Mouse (Mus musculus) stomach, embryonic 15.5 days (tissue): Measurements from ENCODE around the gene Apopt1. TPM values are rescaled to one million over a fixed set of nuclear protein-coding genes. Genes with fewer than 3 reads are reported as not detected.

ENCODE experiments used
- ATAC-seq: fragments of 200-750 bp; cut with Nextera tagmentation; 2 replicates; pipeline ENCODE4 v1.8.0; 2017; ENCODE audit warnings: low read depth, moderate number of reproducible peaks, moderate TSS enrichment; ENCODE audit not compliant: insufficient read depth, low FRiP score
- H3K27ac ChIP-seq: fragments of 300-500 bp; sonication (generic); 2 replicates; pipeline ENCODE4 v1.5.1; 2015; ENCODE audit warnings: mild to moderate bottlenecking, inconsistent platforms
- H3K27me3 ChIP-seq: fragments of 300-500 bp; sonication (generic); replicated peaks from 2 replicates; pipeline ENCODE4 v1.6.1; 2015; ENCODE audit warnings: inconsistent platforms
- H3K36me3 ChIP-seq: fragments of 300-500 bp; sonication (generic); 2 replicates; pipeline ENCODE4 v1.6.1; 2015; ENCODE audit warnings: inconsistent platforms
- H3K4me1 ChIP-seq: fragments of 300-500 bp; sonication (generic); 2 replicates; pipeline ENCODE4 v1.6.1; 2015; ENCODE audit warnings: inconsistent platforms
- H3K4me2 ChIP-seq: fragments of 300-500 bp; sonication (generic); 2 replicates; pipeline ENCODE4 v1.6.1; 2015; ENCODE audit warnings: mild to moderate bottlenecking, inconsistent platforms
- H3K4me3 ChIP-seq: fragments of 300-500 bp; sonication (generic); replicated peaks from 2 replicates; pipeline ENCODE4 v1.5.1; 2015; ENCODE audit warnings: inconsistent platforms
- H3K9ac ChIP-seq: fragments of 300-500 bp; sonication (generic); 2 replicates; pipeline ENCODE4 v1.6.1; 2015; ENCODE audit warnings: inconsistent platforms
- H3K9me3 ChIP-seq: fragments of 300-500 bp; sonication (generic); 2 replicates; pipeline ENCODE4 v1.6.1; 2016; ENCODE audit warnings: inconsistent platforms
- WGBS: fragments of 180-500 bp; shearing (Covaris S2); methylation state at CpG from one replicate; pipeline ENCODE4 v1.1.7; 2015; 5-methylcytosine and 5-hydroxymethylcytosine counted together
- polyA plus RNA-seq: library from polyadenylated mRNA; unstranded; fragments of >200 nt; fragmentation: Nextera tagmentation; extraction: Ambion mirVana; gene quantifications from 2 replicates; pipeline ENCODE4 v1.2.1, GENCODE M21; 2015

Gene Apopt1
- polyA plus RNA-seq, 1 experiment from 2014 or later: 46.4 TPM

- Histone ChIP-seq H3K27me3 (no peaks in the 10 kb centered on the region), H3K36me3 (0 out of 2 replicates have a peak, but pooled peaks cover 7% of the 10 kb centered on the region), H3K4me3 (no peak overlapping the region), H3K27ac (no peak overlapping the region; the same call in 1 of the 2 replicates), H3K9ac (no peak overlapping the region), H3K9me3 (no peaks in the 10 kb centered on the region), H3K4me2 (no peak overlapping the region), H3K4me1 (peaks cover 38% of the 10 kb centered on the region)
- no peak for ATAC-seq
- 63% methylated on average over 16 of the region's 16 CpGs for WGBS
Observed at GRCm38 (mm10) chr12:111766313-111767236, 53.5 kb downstream of the Apopt1 start.

- Histone ChIP-seq H3K27ac (no peak overlapping the region), H3K4me1 (peaks cover 33% of the 10 kb centered on the region), H3K27me3 (no peaks in the 10 kb centered on the region), H3K9ac (no peak overlapping the region), H3K9me3 (no peaks in the 10 kb centered on the region), H3K4me3 (no peak overlapping the region), H3K4me2 (no peak overlapping the region), H3K36me3 (peaks cover 11% of the 10 kb centered on the region; the same call in 1 of the 2 replicates)
- no peak for ATAC-seq
- 77% methylated on average over 10 of the region's 10 CpGs for WGBS
Observed at GRCm38 (mm10) chr12:111768322-111768928, 55.4 kb downstream of the Apopt1 start.

GRCm38 (mm10) chr12:111769306-111769705 is 56.2 kb downstream of the Apopt1 start:
- Histone ChIP-seq H3K36me3 (peaks cover 18% of the 10 kb centered on the region), H3K27ac (peak overlapping the region; percentile 80), H3K4me2 (no peak overlapping the region), H3K9me3 (no peaks in the 10 kb centered on the region), H3K4me1 (peaks cover 30% of the 10 kb centered on the region), H3K4me3 (no peak overlapping the region), H3K9ac (no peak overlapping the region), H3K27me3 (no peaks in the 10 kb centered on the region)
- no peak for ATAC-seq
- WGBS: 31% methylated on average over 10 of the region's 10 CpGs

GRCm38 (mm10) chr12:111769816-111770577 is 56.9 kb downstream of the Apopt1 start:
- WGBS: 58% methylated on average over 8 of the region's 9 CpGs
- Histone ChIP-seq H3K36me3 (peaks cover 25% of the 10 kb centered on the region), H3K4me1 (peaks cover 30% of the 10 kb centered on the region), H3K27ac (peak overlapping the region; percentile 80), H3K27me3 (no peaks in the 10 kb centered on the region), H3K4me3 (no peak overlapping the region), H3K9me3 (no peaks in the 10 kb centered on the region), H3K4me2 (no peak overlapping the region), H3K9ac (no peak overlapping the region)
- peak; percentile 45; the same call in 1 of the 2 replicates for ATAC-seq

- H3K4me1 ChIP-seq: peaks cover 28% of the 10 kb centered on the region
- no peaks in the 10 kb centered on the region for H3K9me3 ChIP-seq
- H3K27me3 ChIP-seq: no peaks in the 10 kb centered on the region
- 0 out of 2 replicates have a peak overlapping the region, but pooled peaks have one; percentile 31 for H3K27ac ChIP-seq
- no peak overlapping the region for H3K4me2 ChIP-seq
- no peak overlapping the region for H3K9ac ChIP-seq
- no peak for ATAC-seq
- WGBS: 85% methylated on average over 10 of the region's 10 CpGs
- H3K4me3 ChIP-seq: no peak overlapping the region
- H3K36me3 ChIP-seq: peaks cover 30% of the 10 kb centered on the region
Observed at GRCm38 (mm10) chr12:111770651-111771050, 57.6 kb downstream of the Apopt1 start.

- no peak overlapping the region for H3K4me3 ChIP-seq
- ATAC-seq: no peak
- WGBS: 78% methylated on average over 16 of the region's 16 CpGs
- H3K9me3 ChIP-seq: no peaks in the 10 kb centered on the region
- no peak overlapping the region for H3K9ac ChIP-seq
- H3K4me1 ChIP-seq: peaks cover 15% of the 10 kb centered on the region
- no peak overlapping the region for H3K4me2 ChIP-seq
- H3K36me3 ChIP-seq: peaks cover 60% of the 10 kb centered on the region
- no peaks in the 10 kb centered on the region for H3K27me3 ChIP-seq
- no peak overlapping the region for H3K27ac ChIP-seq
Observed at GRCm38 (mm10) chr12:111774156-111774555, 61.1 kb downstream of the Apopt1 start.

GRCm38 (mm10) chr12:111774845-111775244 is 61.8 kb downstream of the Apopt1 start:
- Histone ChIP-seq H3K4me1 (peaks cover 8% of the 10 kb centered on the region), H3K36me3 (peaks cover 67% of the 10 kb centered on the region), H3K27ac (no peak overlapping the region), H3K27me3 (no peaks in the 10 kb centered on the region), H3K4me2 (no peak overlapping the region), H3K4me3 (no peak overlapping the region), H3K9me3 (no peaks in the 10 kb centered on the region), H3K9ac (no peak overlapping the region)
- WGBS: 85% methylated on average over 15 of the region's 15 CpGs
- ATAC-seq: no peak

GRCm38 (mm10) chr12:111777919-111778318 is 64.9 kb downstream of the Apopt1 start:
- no peaks in the 10 kb centered on the region for H3K9me3 ChIP-seq
- 85% methylated on average over 13 of the region's 13 CpGs for WGBS
- no peak overlapping the region for H3K9ac ChIP-seq
- H3K4me3 ChIP-seq: no peak overlapping the region
- H3K36me3 ChIP-seq: peaks cover 86% of the 10 kb centered on the region
- no peaks in the 10 kb centered on the region for H3K27me3 ChIP-seq
- no peaks in the 10 kb centered on the region for H3K4me1 ChIP-seq
- no peak overlapping the region for H3K27ac ChIP-seq
- no peak overlapping the region for H3K4me2 ChIP-seq
- ATAC-seq: no peak

- WGBS: 100% methylated on average over 1 of the region's 1 CpGs
Observed at GRCm38 (mm10) chr12:111779544-111779943, 66.5 kb downstream of the Apopt1 start.

GRCm38 (mm10) chr12:111785174-111785573 is 72.1 kb downstream of the Apopt1 start:
- ATAC-seq: peak; percentile 57; the same call in 1 of the 2 replicates
- H3K27me3 ChIP-seq: no peaks in the 10 kb centered on the region
- H3K9me3 ChIP-seq: no peaks in the 10 kb centered on the region
- no peak overlapping the region for H3K9ac ChIP-seq
- no peak overlapping the region for H3K4me2 ChIP-seq
- H3K4me3 ChIP-seq: no peak overlapping the region
- no peak overlapping the region for H3K27ac ChIP-seq
- H3K4me1 ChIP-seq: no peaks in the 10 kb centered on the region
- H3K36me3 ChIP-seq: peaks cover 69% of the 10 kb centered on the region
- 57% methylated on average over 14 of the region's 15 CpGs for WGBS

More at GRCm38 (mm10) chr12:111779544-111779943, 66.5 kb downstream of the Apopt1 start:
- ATAC-seq: no peak
- H3K9ac ChIP-seq: no peak overlapping the region
- H3K4me2 ChIP-seq: no peak overlapping the region
- H3K4me1 ChIP-seq: no peaks in the 10 kb centered on the region
- no peaks in the 10 kb centered on the region for H3K9me3 ChIP-seq
- no peak overlapping the region; the same call in 1 of the 2 replicates for H3K27ac ChIP-seq
- H3K36me3 ChIP-seq: peaks cover 87% of the 10 kb centered on the region
- no peaks in the 10 kb centered on the region for H3K27me3 ChIP-seq
- H3K4me3 ChIP-seq: no peak overlapping the region

GRCm38 (mm10) chr12:111787015-111787414 is 74.0 kb downstream of the Apopt1 start:
- Histone ChIP-seq H3K36me3 (peaks cover 69% of the 10 kb centered on the region), H3K4me2 (no peak overlapping the region), H3K9me3 (no peaks in the 10 kb centered on the region), H3K4me1 (no peaks in the 10 kb centered on the region), H3K4me3 (no peak overlapping the region), H3K9ac (no peak overlapping the region), H3K27me3 (no peaks in the 10 kb centered on the region), H3K27ac (no peak overlapping the region)
- ATAC-seq: no peak
- WGBS: 83% methylated on average over 6 of the region's 6 CpGs
